Mouse (Mus musculus) lung, embryonic 16.5 days (tissue): ENCODE data around the gene Gm26602. TPM values are rescaled to one million over a fixed set of nuclear protein-coding genes. Genes with fewer than 3 reads are reported as not detected.
A peak's percentile ranks its signal among the peaks of the same experiment; 100 is the strongest.

Experiments
- ATAC-seq: fragments of 200-750 bp; cut with Nextera tagmentation; 2 replicates; pipeline ENCODE4 v1.8.0; 2017; ENCODE audit warnings: low read depth, mild to moderate bottlenecking, moderate library complexity
- H3K27ac ChIP-seq: fragments of 300-500 bp; sonication (generic); 2 replicates; pipeline ENCODE4 v1.5.1; 2014; ENCODE audit warnings: mild to moderate bottlenecking, control low read depth, low read length
- H3K27me3 ChIP-seq: fragments of 300-500 bp; sonication (generic); 2 replicates; pipeline ENCODE4 v1.6.1; 2014; ENCODE audit warnings: low read depth, low read length, mixed read lengths; ENCODE audit not compliant: control insufficient read depth, insufficient read depth
- H3K36me3 ChIP-seq: fragments of 300-500 bp; sonication (generic); 2 replicates; pipeline ENCODE4 v1.6.1; 2014; ENCODE audit warnings: low read length; ENCODE audit not compliant: control insufficient read depth, insufficient read depth
- H3K4me1 ChIP-seq: fragments of 300-500 bp; sonication (generic); replicated peaks from 2 replicates; pipeline ENCODE4 v1.6.1; 2014; ENCODE audit warnings: low read length, mixed read lengths; ENCODE audit not compliant: control insufficient read depth, insufficient read depth
- H3K4me2 ChIP-seq: fragments of 300-500 bp; sonication (generic); 2 replicates; pipeline ENCODE4 v1.6.1; 2014; ENCODE audit warnings: low read depth, low read length, control low read depth
- H3K4me3 ChIP-seq: fragments of 300-500 bp; sonication (generic); 2 replicates; pipeline ENCODE4 v1.5.1; 2014; ENCODE audit warnings: mild to moderate bottlenecking, low read length, control low read depth
- H3K9ac ChIP-seq: fragments of 300-500 bp; sonication (generic); 2 replicates; pipeline ENCODE4 v1.6.1; 2014; ENCODE audit warnings: low read length, control low read depth
- H3K9me3 ChIP-seq: fragments of 300-500 bp; sonication (generic); 2 replicates; pipeline ENCODE4 v1.6.1; 2016; ENCODE audit warnings: low read length; ENCODE audit not compliant: control insufficient read depth
- WGBS: fragments of 180-500 bp; shearing (Covaris S2); extraction: QIAGEN DNeasy Blood & Tissue Kit; methylation state at CpG from one replicate; pipeline ENCODE4 v1.1.7; 2014; 5-methylcytosine and 5-hydroxymethylcytosine counted together
- polyA plus RNA-seq: library from polyadenylated mRNA; unstranded; fragments of >200 nt; fragmentation: Nextera tagmentation; extraction: Ambion mirVana; gene quantifications from 2 replicates; pipeline ENCODE4 v1.2.1, GENCODE M21; 2015

Gene Gm26602
- polyA plus RNA-seq, 1 experiment from 2014 or later, result 12.8 TPM

GRCm38 (mm10) chr10:79871845-79872244, 38.8 kb upstream of the Gm26602 start:
- WGBS, result 88% methylated on average over 8 of the region's 8 CpGs
- Histone ChIP-seq H3K9ac (no peak overlapping the region), H3K9me3 (no peaks in the 10 kb centered on the region)

GRCm38 (mm10) chr10:79872862-79873261, 37.8 kb upstream of the Gm26602 start:
- no peak overlapping the region; the same call in 1 of the 2 replicates for H3K4me2 ChIP-seq
- 49% methylated on average over 3 of the region's 3 CpGs for WGBS
- H3K9ac ChIP-seq, result no peak overlapping the region
- H3K27me3 ChIP-seq, result no peaks in the 10 kb centered on the region
- H3K4me1 ChIP-seq, result peaks cover 21% of the 10 kb centered on the region
- H3K27ac ChIP-seq, result no peak overlapping the region
- H3K36me3 ChIP-seq, result no peaks in the 10 kb centered on the region
- no peaks in the 10 kb centered on the region for H3K9me3 ChIP-seq
- H3K4me3 ChIP-seq, result no peak overlapping the region
- no peak for ATAC-seq

More at GRCm38 (mm10) chr10:79871845-79872244, 38.8 kb upstream of the Gm26602 start:
- no peaks in the 10 kb centered on the region for H3K36me3 ChIP-seq
- H3K4me2 ChIP-seq, result no peak overlapping the region
- no peak overlapping the region for H3K27ac ChIP-seq
- H3K4me1 ChIP-seq, result peaks cover 18% of the 10 kb centered on the region
- ATAC-seq, result no peak
- no peak overlapping the region for H3K4me3 ChIP-seq
- no peaks in the 10 kb centered on the region for H3K27me3 ChIP-seq

GRCm38 (mm10) chr10:79873313-79873712, 37.3 kb upstream of the Gm26602 start:
- ATAC-seq, result no peak
- Histone ChIP-seq H3K27ac (no peak overlapping the region), H3K4me3 (peak overlapping the region; percentile 74)

GRCm38 (mm10) chr10:79873715-79874289, 36.9 kb upstream of the Gm26602 start:
- H3K27ac ChIP-seq, result no peak overlapping the region
- H3K4me2 ChIP-seq, result peak overlapping the region; percentile 94
- ATAC-seq, result no peak
- H3K27me3 ChIP-seq, result no peaks in the 10 kb centered on the region
- no peaks in the 10 kb centered on the region for H3K9me3 ChIP-seq
- peak overlapping the region; percentile 83 for H3K9ac ChIP-seq
- peak overlapping the region; percentile 74 for H3K4me3 ChIP-seq
- WGBS, result 1% methylated on average over 26 of the region's 26 CpGs
- peaks cover 21% of the 10 kb centered on the region for H3K4me1 ChIP-seq
- H3K36me3 ChIP-seq, result no peaks in the 10 kb centered on the region

More at GRCm38 (mm10) chr10:79873313-79873712, 37.3 kb upstream of the Gm26602 start:
- peaks cover 21% of the 10 kb centered on the region for H3K4me1 ChIP-seq
- H3K36me3 ChIP-seq, result no peaks in the 10 kb centered on the region
- no peak overlapping the region; the same call in 1 of the 2 replicates for H3K9ac ChIP-seq
- peak overlapping the region; percentile 94 for H3K4me2 ChIP-seq
- H3K9me3 ChIP-seq, result no peaks in the 10 kb centered on the region
- H3K27me3 ChIP-seq, result no peaks in the 10 kb centered on the region
- WGBS, result 14% methylated on average over 6 of the region's 6 CpGs

- ATAC-seq, result peak; percentile 84
- H3K27ac ChIP-seq, result no peak within 1 kb of the TSS
- peak within 1 kb of the TSS; percentile 74 for H3K4me3 ChIP-seq
- WGBS, result under 1% methylated on average over 34 of the region's 57 CpGs
- H3K4me2 ChIP-seq, result peak within 1 kb of the TSS; percentile 94
- H3K9me3 ChIP-seq, result no peaks in the 10 kb centered on the region
- peaks cover 21% of the 10 kb centered on the region for H3K4me1 ChIP-seq
- peak within 1 kb of the TSS; percentile 83 for H3K9ac ChIP-seq
- no peaks in the 10 kb centered on the region for H3K36me3 ChIP-seq
- no peaks in the 10 kb centered on the region for H3K27me3 ChIP-seq
These were observed 36.3 kb upstream of the Gm26602 start, which contains the start of the genes Prtn3 and Plppr3 for GRCm38 (mm10) chr10:79874290-79874862. Prtn3 (plus strand) TSS chr10:79874476. Plppr3 (minus strand) TSS chr10:79874634.

- H3K4me2 ChIP-seq, result no peak overlapping the region
- 50% methylated on average over 1 of the region's 1 CpGs for WGBS
- no peak overlapping the region for H3K9ac ChIP-seq
- no peaks in the 10 kb centered on the region for H3K36me3 ChIP-seq
- peaks cover 28% of the 10 kb centered on the region for H3K4me1 ChIP-seq
- no peaks in the 10 kb centered on the region for H3K9me3 ChIP-seq
- no peak overlapping the region for H3K4me3 ChIP-seq
- ATAC-seq, result no peak
- no peaks in the 10 kb centered on the region; the same call in 1 of the 2 replicates for H3K27me3 ChIP-seq
- no peak overlapping the region for H3K27ac ChIP-seq
These were observed 33.5 kb upstream of the Gm26602 start for GRCm38 (mm10) chr10:79877174-79877573.

GRCm38 (mm10) chr10:79877757-79878156, 32.9 kb upstream of the Gm26602 start:
- 44% methylated on average over 12 of the region's 12 CpGs for WGBS
- ATAC-seq, result no peak
- H3K27me3 ChIP-seq, result peaks cover 3% of the 10 kb centered on the region
- no peak overlapping the region for H3K9ac ChIP-seq
- no peak overlapping the region for H3K4me3 ChIP-seq
- H3K27ac ChIP-seq, result no peak overlapping the region
- no peaks in the 10 kb centered on the region for H3K9me3 ChIP-seq
- H3K4me1 ChIP-seq, result peaks cover 29% of the 10 kb centered on the region
- H3K4me2 ChIP-seq, result no peak overlapping the region
- H3K36me3 ChIP-seq, result no peaks in the 10 kb centered on the region

GRCm38 (mm10) chr10:79879527-79879926, 31.1 kb upstream of the Gm26602 start:
- Histone ChIP-seq H3K4me3 (no peak overlapping the region), H3K4me1 (peaks cover 21% of the 10 kb centered on the region), H3K9ac (no peak overlapping the region), H3K27ac (no peak overlapping the region), H3K9me3 (no peaks in the 10 kb centered on the region), H3K4me2 (no peak overlapping the region), H3K36me3 (no peaks in the 10 kb centered on the region), H3K27me3 (peaks cover 3% of the 10 kb centered on the region)
- 14% methylated on average over 3 of the region's 3 CpGs for WGBS
- ATAC-seq, result no peak

- whole genome bisulfite sequencing, result 13% methylated on average over 9 of the region's 9 CpGs
- Histone ChIP-seq H3K9ac (no peak overlapping the region), H3K4me3 (no peak overlapping the region), H3K27me3 (peaks cover 3% of the 10 kb centered on the region), H3K4me2 (peak overlapping the region; percentile 6; the same call in 1 of the 2 replicates), H3K4me1 (peaks cover 15% of the 10 kb centered on the region), H3K36me3 (no peaks in the 10 kb centered on the region), H3K27ac (no peak overlapping the region), H3K9me3 (no peaks in the 10 kb centered on the region)
- no peak for ATAC-seq
These were observed 29.9 kb upstream of the Gm26602 start for GRCm38 (mm10) chr10:79880721-79881120.
